8 mouse cellular contexts compared by ENCODE assay signal in genomic region chr11:98018858-98019641, GRCm38 (mm10). TPM values are rescaled to one million over a fixed set of nuclear protein-coding genes. Genes with fewer than 3 reads are reported as not detected.
DNase-seq lines count a peak whose midpoint lies in the region; ATAC-seq and TF ChIP-seq lines count a peak whose summit lies in the region.

No protein-coding gene starts in this region.

- H3K4me2 ChIP-seq in kidney, embryonic 14.5 days (replicated peaks; ENCODE audit: low read depth, low read length): 0 out of 2 replicates have a peak overlapping the region, but pooled peaks have one; percentile 8
- no peak overlapping the region for H3K4me2 ChIP-seq in CH12.LX (ENCODE audit: insufficient read depth, low read depth, poor library complexity, severe bottlenecking)
- peak overlapping the region; percentile 82 for H3K4me2 ChIP-seq in hindbrain, embryonic 15.5 days

- TF ChIP-seq EP300 in CH12.LX (IDR thresholded peaks at IDR 0.05; ENCODE audit: low read length): no peak

- TF ChIP-seq RAD21 in CH12.LX (IDR thresholded peaks at IDR 0.05; ENCODE audit: low read depth, low read length): peak; percentile 46

- H3K9me3 ChIP-seq in kidney, embryonic 14.5 days (ENCODE audit: control insufficient read depth, low read length): no peaks in the 10 kb centered on the region
- no peaks in the 10 kb centered on the region for H3K9me3 ChIP-seq in CH12.LX (replicated peaks; ENCODE audit: low read length)
- H3K9me3 ChIP-seq in embryonic facial prominence, embryonic 10.5 days: no peaks in the 10 kb centered on the region
- H3K9me3 ChIP-seq in hindbrain, embryonic 15.5 days: no peaks in the 10 kb centered on the region

- TF ChIP-seq CTCF in CH12.LX (conservative IDR thresholded peaks at IDR 0.05 in 1 of 2, IDR thresholded peaks at IDR 0.05 in 1 of 2; ENCODE audit: low read depth in 2 of 2, low read length in 2 of 2): peak in 1 of 2 experiments; percentile 74; a peak in 2 of 4 replicates
- TF ChIP-seq CTCF in liver, adult 2 months (IDR thresholded peaks at IDR 0.05; ENCODE audit: low read depth, low read length): peak; percentile 13; the same call in 1 of the 2 replicates

- WGBS in kidney, embryonic 14.5 days: 33% methylated on average over 10 of the region's 10 CpGs
- WGBS in embryonic facial prominence, embryonic 10.5 days: 30% methylated on average over 10 of the region's 10 CpGs
- 24% methylated on average over 10 of the region's 10 CpGs for WGBS in hindbrain, embryonic 15.5 days
- WGBS in liver, adult 2 months: 65% methylated on average over 10 of the region's 10 CpGs

- peaks cover 35% of the 10 kb centered on the region for H3K4me1 ChIP-seq in kidney, embryonic 14.5 days (ENCODE audit: control insufficient read depth, insufficient read depth, low read length)
- peaks cover 15 to 40% of the 10 kb centered on the region in 2 experiments for H3K4me1 ChIP-seq in CH12.LX (ENCODE audit: control insufficient read depth in 1 of 2, insufficient read depth in 2 of 2)
- peaks cover 61% of the 10 kb centered on the region for H3K4me1 ChIP-seq in embryonic facial prominence, embryonic 10.5 days
- peaks cover 40% of the 10 kb centered on the region for H3K4me1 ChIP-seq in hindbrain, embryonic 15.5 days (replicated peaks)
- H3K4me1 ChIP-seq in liver, adult 2 months (ENCODE audit: control insufficient read depth, insufficient read depth, low read length): peaks cover 9% of the 10 kb centered on the region

- in situ Hi-C loops in CH12.LX (cut with MboI; ENCODE audit: low pct_ligation_motif_present, low pct_unique_long_range_greater_than_20kb, low sequenced_read_pairs): no loop called here

- ATAC-seq in kidney, embryonic 14.5 days (ENCODE audit: low FRiP score, low TSS enrichment): no peak
- no peak for ATAC-seq in hindbrain, embryonic 15.5 days (ENCODE audit: low FRiP score, low read depth)

- dilution Hi-C loops in CH12.LX (cut with MboI; ENCODE audit: extremely low pct_ligation_motif_present, extremely low pct_unique_long_range_greater_than_20kb, low sequenced_read_pairs): no loop called here

- no peaks in the 10 kb centered on the region for H3K79me2 ChIP-seq in CH12.LX (replicated peaks; ENCODE audit: control insufficient read depth, extremely low read depth, insufficient read depth, poor library complexity, severe bottlenecking)
- H3K79me2 ChIP-seq in liver, adult 2 months (ENCODE audit: control insufficient read depth, insufficient read depth, low read length): no peaks in the 10 kb centered on the region

- H3K36me3 ChIP-seq in kidney, embryonic 14.5 days (ENCODE audit: control insufficient read depth, insufficient read depth, low read length): peaks cover 26% of the 10 kb centered on the region
- H3K36me3 ChIP-seq in CH12.LX (replicated peaks in 1 of 2; ENCODE audit: control insufficient read depth in 1 of 2, insufficient read depth in 1 of 2, low read length in 1 of 2): no peaks in the 10 kb centered on the region
- peaks cover 40% of the 10 kb centered on the region for H3K36me3 ChIP-seq in embryonic facial prominence, embryonic 10.5 days (replicated peaks)
- peaks cover 38% of the 10 kb centered on the region for H3K36me3 ChIP-seq in hindbrain, embryonic 15.5 days
- no peaks in the 10 kb centered on the region for H3K36me3 ChIP-seq in liver, adult 2 months (ENCODE audit: control insufficient read depth, insufficient read depth, low read length)

- no peak overlapping the region for H3K9ac ChIP-seq in kidney, embryonic 14.5 days (ENCODE audit: low read depth, low read length)
- H3K9ac ChIP-seq in CH12.LX (ENCODE audit: insufficient read depth, low read depth): no peak overlapping the region
- H3K9ac ChIP-seq in hindbrain, embryonic 15.5 days: no peak overlapping the region
- no peak overlapping the region for H3K9ac ChIP-seq in liver, adult 2 months (ENCODE audit: low read depth, low read length)

- H3K27ac ChIP-seq in kidney, embryonic 14.5 days (ENCODE audit: low read depth, low read length): no peak overlapping the region
- H3K27ac ChIP-seq in CH12.LX (ENCODE audit: insufficient read depth, low read depth): no peak overlapping the region
- H3K27ac ChIP-seq in embryonic facial prominence, embryonic 10.5 days (replicated peaks): 0 out of 2 replicates have a peak overlapping the region, but pooled peaks have one; percentile 16
- H3K27ac ChIP-seq in hindbrain, embryonic 15.5 days (replicated peaks): peak overlapping the region; percentile 66
- no peak overlapping the region for H3K27ac ChIP-seq in liver, adult 2 months (replicated peaks; ENCODE audit: insufficient read depth, low read depth, low read length)

- no peak for TF ChIP-seq POLR2A in CH12.LX (IDR thresholded peaks at IDR 0.05; ENCODE audit: low read depth, low read length)
- no peak for TF ChIP-seq POLR2A in liver, adult 2 months (IDR thresholded peaks at IDR 0.05; ENCODE audit: extremely low read depth, insufficient read depth, low read length)

- DNase-seq in kidney, adult 8-10 months: no peak
- DNase-seq in CH12.LX (ENCODE audit: extremely low read depth): peak; percentile 39
- DNase-seq in embryonic facial prominence, embryonic 10.5 days (ENCODE audit: low spot score): peak; percentile 65
- DNase-seq in liver, adult 2 months (ENCODE audit: extremely low read depth, low read depth, low spot score): no peak
- DNase-seq in right cerebral cortex, postnatal 14 days: peak; percentile 75
- DNase-seq in ovary, postnatal 10 days (ENCODE audit: low spot score): no peak

- no peaks in the 10 kb centered on the region for H3K27me3 ChIP-seq in kidney, embryonic 14.5 days (ENCODE audit: control insufficient read depth, insufficient read depth, low read length)
- peaks cover 30% of the 10 kb centered on the region for H3K27me3 ChIP-seq in CH12.LX (replicated peaks)
- H3K27me3 ChIP-seq in embryonic facial prominence, embryonic 10.5 days (replicated peaks; ENCODE audit: low read depth, poor library complexity, severe bottlenecking): peaks cover 26% of the 10 kb centered on the region
- H3K27me3 ChIP-seq in hindbrain, embryonic 15.5 days: no peaks in the 10 kb centered on the region
- H3K27me3 ChIP-seq in liver, adult 2 months (ENCODE audit: control insufficient read depth, insufficient read depth, low read length): peaks cover 4% of the 10 kb centered on the region; the same call in 1 of the 2 replicates

- H3K4me3 ChIP-seq in kidney, embryonic 14.5 days (ENCODE audit: low read length): no peak overlapping the region
- no peak overlapping the region for H3K4me3 ChIP-seq in CH12.LX (replicated peaks in 1 of 3; ENCODE audit: low read depth in 2 of 3, low read length in 2 of 3, poor library complexity in 1 of 3)
- H3K4me3 ChIP-seq in embryonic facial prominence, embryonic 10.5 days: peak overlapping the region; percentile 19; the same call in 1 of the 2 replicates
- H3K4me3 ChIP-seq in hindbrain, embryonic 15.5 days: no peak overlapping the region
- H3K4me3 ChIP-seq in liver, adult 2 months (ENCODE audit: insufficient read depth, low read depth, low read length): no peak overlapping the region

RNA-seq across cellular contexts. Expression of gene Cacnb1, which starts 3.8 kb away (rescaled TPM):
- 11.7 and 12.3 TPM in 2 replicates for polyA plus RNA-seq in kidney, embryonic 14.5 days (2014; fragmentation: Nextera tagmentation; extraction: Ambion mirVana)
- 0.46 and 0.55 TPM in 2 replicates for total RNA-seq in CH12.LX (2012; rRNA removed)
- 0.12 TPM in 1 of 2 replicates, not detected in the other for total RNA-seq in CH12.LX (2014; rRNA removed)
- polyA plus RNA-seq in CH12.LX (2012; ENCODE audit: insufficient read length, low read depth): 0.36 and 0.59 TPM in 2 replicates
- 5.3 and 5.7 TPM in 2 replicates for polyA plus RNA-seq in embryonic facial prominence, embryonic 10.5 days (2016; fragmentation: Nextera tagmentation; extraction: Ambion mirVana)
- 62.2 and 70.1 TPM in 2 replicates for polyA plus RNA-seq in hindbrain, embryonic 15.5 days (2015; fragmentation: Nextera tagmentation; extraction: Ambion mirVana)
- total RNA-seq in liver, adult 2 months (2014; rRNA removed): 0.37 and 0.54 TPM in 2 replicates
- 0.81 and 0.84 TPM in 2 replicates for polyA plus RNA-seq in liver, adult 2 months (2012; rRNA removed)

RNA-seq across cellular contexts. Expression of gene Rpl19, which starts 7.5 kb away (rescaled TPM):
- polyA plus RNA-seq in kidney, embryonic 14.5 days (2014; fragmentation: Nextera tagmentation; extraction: Ambion mirVana): 1,236 and 1,648 TPM in 2 replicates
- 5,182 and 5,259 TPM in 2 replicates for total RNA-seq in CH12.LX (2012; rRNA removed)
- 3,446 and 3,465 TPM in 2 replicates for total RNA-seq in CH12.LX (2014; rRNA removed)
- polyA plus RNA-seq in CH12.LX (2012; ENCODE audit: insufficient read length, low read depth): 2,949 and 3,228 TPM in 2 replicates
- 1,206 and 1,219 TPM in 2 replicates for polyA plus RNA-seq in embryonic facial prominence, embryonic 10.5 days (2016; fragmentation: Nextera tagmentation; extraction: Ambion mirVana)
- polyA plus RNA-seq in hindbrain, embryonic 15.5 days (2015; fragmentation: Nextera tagmentation; extraction: Ambion mirVana): 632 and 657 TPM in 2 replicates
- total RNA-seq in liver, adult 2 months (2014; rRNA removed): 606 and 614 TPM in 2 replicates
- 224 and 235 TPM in 2 replicates for polyA plus RNA-seq in liver, adult 2 months (2012; rRNA removed)

RNA-seq across cellular contexts. Expression of gene Arl5c, which starts 23.1 kb away (rescaled TPM):
- polyA plus RNA-seq in kidney, embryonic 14.5 days (2014; fragmentation: Nextera tagmentation; extraction: Ambion mirVana): 9.3 and 16.2 TPM in 2 replicates
- total RNA-seq in CH12.LX (2012; rRNA removed): 28.2 and 28.5 TPM in 2 replicates
- total RNA-seq in CH12.LX (2014; rRNA removed): 32.2 and 33.1 TPM in 2 replicates
- 36.1 and 45.5 TPM in 2 replicates for polyA plus RNA-seq in CH12.LX (2012; ENCODE audit: insufficient read length, low read depth)
- polyA plus RNA-seq in embryonic facial prominence, embryonic 10.5 days (2016; fragmentation: Nextera tagmentation; extraction: Ambion mirVana): 15.6 and 19.2 TPM in 2 replicates
- 12.9 and 13.7 TPM in 2 replicates for polyA plus RNA-seq in hindbrain, embryonic 15.5 days (2015; fragmentation: Nextera tagmentation; extraction: Ambion mirVana)
- total RNA-seq in liver, adult 2 months (2014; rRNA removed): 0.20 and 0.37 TPM in 2 replicates
- 0.44 and 0.55 TPM in 2 replicates for polyA plus RNA-seq in liver, adult 2 months (2012; rRNA removed)

RNA-seq across cellular contexts. Expression of gene Plxdc1, which starts 32.8 kb away (rescaled TPM):
- 0.69 and 1.7 TPM in 2 replicates for polyA plus RNA-seq in kidney, embryonic 14.5 days (2014; fragmentation: Nextera tagmentation; extraction: Ambion mirVana)
- 0.04 and 0.08 TPM in 2 replicates for total RNA-seq in CH12.LX (2012; rRNA removed)
- total RNA-seq in CH12.LX (2014; rRNA removed): not detected in 2 replicates
- polyA plus RNA-seq in CH12.LX (2012; ENCODE audit: insufficient read length, low read depth): 0.16 TPM in 1 of 2 replicates, not detected in the other
- 0.07 and 0.13 TPM in 2 replicates for polyA plus RNA-seq in embryonic facial prominence, embryonic 10.5 days (2016; fragmentation: Nextera tagmentation; extraction: Ambion mirVana)
- 1.4 and 1.5 TPM in 2 replicates for polyA plus RNA-seq in hindbrain, embryonic 15.5 days (2015; fragmentation: Nextera tagmentation; extraction: Ambion mirVana)
- total RNA-seq in liver, adult 2 months (2014; rRNA removed): 0.28 and 0.47 TPM in 2 replicates
- polyA plus RNA-seq in liver, adult 2 months (2012; rRNA removed): 0.58 and 1.2 TPM in 2 replicates

RNA-seq across cellular contexts. Expression of gene Stac2, which starts 34.2 kb away (rescaled TPM):
- polyA plus RNA-seq in kidney, embryonic 14.5 days (2014; fragmentation: Nextera tagmentation; extraction: Ambion mirVana): 3.8 and 4.1 TPM in 2 replicates
- total RNA-seq in CH12.LX (2012; rRNA removed) (not detected in 2 replicates), CH12.LX (2014; rRNA removed) (not detected in 2 replicates)
- polyA plus RNA-seq in CH12.LX (2012; ENCODE audit: insufficient read length, low read depth): 0.07 and 0.11 TPM in 2 replicates
- polyA plus RNA-seq in embryonic facial prominence, embryonic 10.5 days (2016; fragmentation: Nextera tagmentation; extraction: Ambion mirVana): 0.25 and 0.47 TPM in 2 replicates
- polyA plus RNA-seq in hindbrain, embryonic 15.5 days (2015; fragmentation: Nextera tagmentation; extraction: Ambion mirVana): 6.4 and 9.7 TPM in 2 replicates
- total RNA-seq in liver, adult 2 months (2014; rRNA removed): not detected in 2 replicates
- 0.02 TPM in 1 of 2 replicates, not detected in the other for polyA plus RNA-seq in liver, adult 2 months (2012; rRNA removed)

Comparison
In these comparisons a context has a peak if more than half of its experiments do, and no peak if none do; other contexts are left out.
1. H3K27ac ChIP-seq: peak in embryonic facial prominence, embryonic 10.5 days (single experiment) and hindbrain, embryonic 15.5 days (single experiment); none in kidney, embryonic 14.5 days (single experiment), CH12.LX (single experiment) and liver, adult 2 months (single experiment).
2. DNase-seq: peak in CH12.LX (single experiment), embryonic facial prominence, embryonic 10.5 days (single experiment) and right cerebral cortex, postnatal 14 days (single experiment); none in kidney, adult 8-10 months (0 of 2), liver, adult 2 months (single experiment) and ovary, postnatal 10 days (single experiment).